Mouse (Mus musculus) cerebellum, adult 18-20 months (tissue): ENCODE data around the gene Maats1.

Experiments
- DNase-seq, 2 experiments: peaks; one replicate each; pipeline ENCODE4 v3.0.0; 2021

Maats1 gene

DNA sequence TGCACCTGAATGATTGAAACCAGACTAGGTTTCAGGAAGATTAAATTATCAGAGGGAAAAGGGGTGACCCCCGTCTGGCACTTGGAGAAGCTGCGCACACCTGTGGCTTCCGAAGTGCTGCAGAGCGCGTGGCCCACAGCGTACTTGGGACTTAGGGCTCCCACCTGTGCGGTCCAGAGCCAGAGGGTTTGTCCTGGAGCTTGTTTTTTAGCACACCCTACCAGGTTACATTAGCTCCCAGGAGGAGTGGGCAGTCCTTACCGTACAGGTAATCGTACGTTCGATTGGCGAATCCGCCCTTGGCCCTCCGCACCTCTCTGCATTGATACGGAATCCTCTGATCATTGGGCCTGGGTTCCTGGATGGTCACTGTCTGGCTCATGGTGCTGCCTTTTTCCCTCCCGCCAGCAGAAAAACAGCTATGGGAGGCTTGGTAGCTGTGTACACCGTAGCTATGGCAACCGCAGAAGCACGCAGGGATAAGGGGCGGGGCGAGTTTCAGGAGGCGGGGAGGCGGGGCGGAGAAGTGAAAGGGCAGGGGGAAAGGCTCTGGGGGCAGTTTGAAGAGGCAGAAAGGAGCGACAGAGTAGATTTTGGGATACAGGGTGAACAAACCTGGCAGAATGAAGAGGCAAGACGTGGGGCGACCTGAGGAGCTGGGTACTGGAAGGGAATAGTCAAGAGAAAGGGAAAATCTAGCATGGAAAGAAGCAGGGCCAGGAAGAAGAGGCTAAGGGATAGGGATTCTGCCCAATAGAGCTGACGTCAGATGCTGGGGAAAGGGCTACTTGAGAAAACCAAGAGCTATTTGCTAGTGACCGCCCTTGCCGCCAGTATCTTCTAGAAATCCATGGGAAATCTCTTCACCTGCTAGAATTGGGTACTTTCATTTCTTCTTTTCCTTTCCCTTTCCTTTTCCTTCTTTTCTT is at the start of gene Maats1:
TSS of gene Maats1 (minus strand) at position 748 of the 929 bp plus-strand sequence.
- DNase-seq = peak; percentile 66 to 69

DNA sequence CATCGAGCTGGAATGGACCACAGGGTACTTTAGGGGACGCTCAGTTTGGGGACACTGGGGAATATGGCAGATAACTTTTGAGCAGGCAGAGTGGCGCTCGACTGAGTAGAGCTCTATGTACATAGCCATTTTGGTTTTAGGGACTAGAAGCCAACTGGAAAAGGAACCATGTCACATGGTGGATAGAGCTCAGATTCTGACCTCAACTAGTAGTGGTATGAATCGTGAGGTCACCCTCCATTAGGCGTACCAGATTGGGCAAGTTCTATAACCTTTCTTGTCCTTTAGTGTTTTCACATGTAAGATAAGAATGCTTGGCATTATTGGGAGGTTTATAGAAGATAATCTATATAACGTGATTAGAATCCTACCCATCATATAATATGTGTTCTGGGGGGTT is 48.4 kb upstream of the Maats1 start:
- no peak for DNase-seq

DNA sequence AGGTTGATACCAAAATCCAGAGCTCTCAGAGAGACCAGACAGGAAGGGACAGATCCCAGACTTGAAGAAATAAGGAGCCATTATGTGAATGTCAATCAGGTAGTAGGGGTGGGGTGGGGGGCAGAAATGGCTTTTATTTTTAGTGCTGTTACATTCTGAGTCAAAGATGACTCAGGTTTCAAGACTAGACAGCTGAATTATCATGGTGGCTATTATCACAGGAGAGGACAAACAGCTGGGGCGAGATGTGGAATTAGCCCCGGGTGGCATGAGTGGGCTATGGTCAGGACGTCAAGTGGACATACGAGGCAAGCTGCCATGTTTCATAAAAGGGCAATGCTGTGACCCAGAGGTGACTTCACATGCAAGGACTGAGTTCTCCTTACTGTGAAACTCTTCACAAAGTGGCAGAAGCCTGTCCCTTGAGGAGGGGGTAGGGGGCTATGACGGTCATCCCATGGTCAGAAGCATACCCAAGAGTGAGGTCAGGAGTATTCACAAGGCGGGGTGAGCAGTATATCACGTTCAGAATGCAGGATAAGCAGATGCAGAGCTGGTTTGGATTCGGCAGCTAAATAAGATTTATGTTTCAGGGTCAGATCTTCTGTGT is 47.4 kb upstream of the Maats1 start:
- no peak for DNase-seq

DNA sequence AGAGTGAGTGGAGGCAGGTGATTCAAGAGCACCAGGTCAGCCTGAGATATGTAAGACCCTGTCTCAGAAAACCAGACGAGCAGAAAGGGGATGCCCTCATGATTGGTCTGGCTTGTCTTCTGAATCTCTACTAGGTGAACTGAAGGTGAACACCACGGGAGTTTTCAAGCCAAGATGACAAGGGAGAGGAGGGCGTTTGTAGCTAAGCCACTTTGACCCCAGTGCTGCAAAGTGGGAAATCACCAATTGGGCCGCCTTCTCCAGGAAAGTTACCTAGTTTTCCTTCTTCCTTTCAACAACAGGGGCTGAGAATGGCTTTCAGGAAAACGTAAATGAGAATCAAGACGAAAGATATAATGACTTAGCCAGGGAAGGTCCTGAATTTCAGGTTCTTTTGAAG is 46.8 kb upstream of the Maats1 start:
- no peak for DNase-seq

DNA sequence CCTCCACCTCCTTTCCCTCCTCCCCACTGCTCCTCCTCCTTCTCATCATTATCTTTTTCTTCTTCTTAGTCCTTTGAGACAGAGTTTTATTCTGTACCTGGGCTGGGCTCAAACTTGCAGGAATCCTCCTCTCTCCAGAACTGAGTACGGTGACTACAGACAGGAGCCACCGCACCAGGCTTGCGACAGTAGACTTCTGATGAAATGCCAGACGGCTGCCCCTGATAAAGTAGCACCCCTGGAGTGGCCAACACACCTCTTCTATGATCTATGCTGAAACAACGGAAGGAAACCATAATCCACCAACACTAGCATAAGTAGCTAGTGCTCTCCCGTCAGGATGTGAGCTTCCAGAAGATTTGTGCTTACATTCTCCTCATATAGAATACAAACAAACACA is 45.4 kb upstream of the Maats1 start:
- DNase-seq = no peak

DNA sequence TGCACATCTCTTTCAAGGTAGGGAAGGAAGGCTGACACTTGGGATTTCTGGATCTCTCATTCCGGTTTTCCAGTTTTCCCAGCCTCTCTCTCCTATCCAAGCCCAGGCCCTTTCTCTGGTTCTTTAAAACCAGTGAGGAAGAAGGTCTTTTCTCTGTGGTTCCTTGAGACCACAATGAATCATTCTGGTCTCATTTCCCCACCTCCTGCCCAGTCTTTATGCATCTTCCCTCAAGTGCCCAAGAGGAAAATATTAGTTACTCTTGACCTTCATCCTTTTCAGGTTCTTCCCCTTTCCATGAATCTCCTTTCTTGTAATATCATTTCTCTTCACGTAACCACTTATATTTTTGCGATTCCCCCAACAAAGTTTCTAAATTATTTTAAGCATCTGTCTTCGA is 43.8 kb upstream of the Maats1 start:
- DNase-seq = no peak

DNA sequence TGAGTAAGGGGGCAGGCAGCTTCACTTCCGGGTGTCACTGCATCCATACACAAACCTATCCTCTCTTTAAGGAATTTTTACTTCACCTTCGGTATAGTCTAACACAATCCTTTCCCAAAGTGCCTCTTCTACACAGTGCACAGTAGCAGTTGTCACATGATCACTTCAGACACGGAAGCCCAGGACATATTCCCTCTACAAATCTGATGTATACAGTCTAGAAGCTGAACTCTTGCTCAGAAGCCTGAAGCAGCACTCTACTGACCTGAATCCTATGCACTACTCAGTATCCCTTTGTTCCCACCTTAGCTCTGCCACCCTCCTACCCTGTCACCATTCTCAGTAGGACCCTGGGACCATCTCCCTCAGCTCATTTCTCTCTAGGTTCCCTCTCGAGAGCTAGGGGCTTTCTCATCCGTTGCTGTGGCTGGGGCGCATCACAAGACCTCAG is 43.3 kb upstream of the Maats1 start:
- DNase-seq = no peak

DNA sequence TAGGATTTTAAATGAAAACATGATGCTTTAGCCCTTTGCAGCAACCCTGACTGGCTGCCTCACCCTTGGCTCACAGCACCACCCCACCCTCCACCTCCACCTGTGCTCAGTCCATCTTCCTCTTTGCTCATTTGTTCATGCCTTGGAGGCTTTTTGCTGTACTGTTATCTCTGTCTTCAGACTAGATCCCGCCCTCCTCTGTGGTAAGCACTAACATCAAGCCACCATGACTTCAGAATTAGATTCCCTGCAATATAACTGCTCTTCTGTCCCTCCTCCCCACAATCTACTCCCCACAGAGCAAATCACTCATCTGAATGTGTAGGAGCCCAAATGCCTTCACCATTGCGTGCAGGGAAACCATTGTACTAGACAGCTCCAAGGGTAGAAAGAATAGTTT is 41.7 kb upstream of the Maats1 start:
- no peak for DNase-seq

DNA sequence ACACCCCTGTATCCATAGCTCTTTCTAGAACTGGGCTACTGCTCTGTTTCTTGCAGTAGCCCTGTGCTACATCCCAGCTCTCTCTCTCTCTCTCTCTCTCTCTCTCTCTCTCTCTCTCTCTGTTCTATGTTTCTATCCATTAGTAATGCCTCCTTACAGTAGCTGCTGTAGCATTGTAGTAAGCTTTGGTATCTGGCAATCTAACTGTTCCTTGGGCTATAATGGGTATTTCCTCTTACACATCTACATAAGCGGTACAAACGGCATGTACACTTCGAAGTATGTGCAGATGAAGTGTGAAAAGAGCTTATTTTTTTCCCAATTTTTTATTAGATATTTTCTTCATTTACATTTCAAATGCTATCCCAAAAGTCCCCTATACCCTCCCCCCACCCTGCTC is 38.0 kb upstream of the Maats1 start:
- no peak for DNase-seq

DNA sequence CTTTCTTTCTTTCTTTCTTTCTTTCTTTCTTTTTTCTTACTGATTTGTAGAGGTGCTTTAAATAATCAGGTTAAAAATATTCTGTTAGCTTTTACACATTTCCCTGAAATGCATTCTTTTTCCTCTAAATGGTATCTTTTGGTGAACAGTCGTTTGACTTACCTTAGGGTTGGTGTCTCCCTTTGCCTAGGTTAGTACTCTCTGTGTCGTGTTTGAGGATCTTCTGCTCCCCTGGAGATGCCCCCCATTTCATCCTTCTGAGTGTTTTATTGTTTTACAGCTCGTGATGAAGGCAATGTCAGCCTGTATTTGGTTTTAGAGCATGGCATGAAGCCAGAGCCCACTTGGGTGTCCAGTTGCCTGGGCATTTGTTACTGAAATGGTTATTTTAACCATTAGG is 37.5 kb upstream of the Maats1 start:
- no peak for DNase-seq

DNA sequence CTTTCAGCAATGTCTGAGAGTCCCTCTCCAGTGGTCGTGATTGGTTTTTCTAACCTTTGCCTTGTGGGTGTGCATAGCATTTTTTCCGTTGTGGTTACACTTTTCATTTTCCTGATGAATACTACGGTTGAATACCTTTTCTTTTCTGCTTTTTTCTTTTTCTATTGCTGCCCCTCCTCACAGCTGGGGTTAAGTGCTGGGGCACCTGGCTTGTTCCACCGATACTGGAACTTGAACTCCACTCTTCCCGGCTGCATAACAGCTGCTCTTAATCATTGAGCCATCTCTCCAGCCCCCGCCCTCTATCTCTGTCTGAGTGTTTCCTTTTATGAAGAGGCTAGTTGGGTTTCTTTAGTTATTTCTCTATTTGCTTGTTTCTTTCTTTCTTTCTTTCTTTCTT is 37.1 kb upstream of the Maats1 start:
- DNase-seq = no peak

DNA sequence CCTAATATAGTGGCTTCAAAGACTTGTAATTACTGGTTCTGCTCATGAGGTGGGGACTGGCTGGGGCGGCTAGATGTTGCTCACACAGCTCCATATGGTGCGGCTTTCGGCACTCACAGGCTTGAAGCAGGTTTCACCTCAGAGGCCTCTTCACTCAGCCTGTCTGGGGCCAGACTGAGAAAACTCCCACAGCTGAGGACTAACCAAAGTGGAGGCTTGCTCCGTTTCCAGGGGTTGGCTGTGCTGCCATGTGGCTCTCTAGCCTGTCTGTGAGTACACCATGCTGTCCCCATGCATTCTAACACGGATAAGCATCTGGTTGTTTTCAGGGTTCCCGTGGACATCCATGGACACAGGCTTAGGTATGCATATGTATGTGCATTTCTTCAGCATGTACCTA is 36.6 kb upstream of the Maats1 start:
- no peak for DNase-seq

DNA sequence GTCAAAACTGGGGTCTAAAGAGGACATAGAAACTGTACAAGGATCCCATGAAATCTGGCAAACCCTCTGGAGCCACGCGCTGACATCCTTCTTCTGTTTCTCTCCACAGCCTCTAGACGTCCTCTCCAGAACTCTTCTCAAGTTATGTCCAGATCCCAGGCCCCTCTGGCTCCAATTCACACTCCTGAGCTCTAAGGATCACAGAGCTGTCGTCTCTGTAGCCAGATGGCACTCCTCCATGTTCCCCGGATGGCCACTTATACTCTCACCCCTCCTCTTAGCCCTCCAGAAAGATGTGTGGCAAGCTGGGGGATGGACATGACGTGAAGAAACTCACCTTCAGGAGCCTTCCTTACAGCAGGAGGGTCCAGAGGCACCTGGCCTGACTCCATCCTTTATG is 35.6 kb upstream of the Maats1 start:
- DNase-seq = no peak

DNA sequence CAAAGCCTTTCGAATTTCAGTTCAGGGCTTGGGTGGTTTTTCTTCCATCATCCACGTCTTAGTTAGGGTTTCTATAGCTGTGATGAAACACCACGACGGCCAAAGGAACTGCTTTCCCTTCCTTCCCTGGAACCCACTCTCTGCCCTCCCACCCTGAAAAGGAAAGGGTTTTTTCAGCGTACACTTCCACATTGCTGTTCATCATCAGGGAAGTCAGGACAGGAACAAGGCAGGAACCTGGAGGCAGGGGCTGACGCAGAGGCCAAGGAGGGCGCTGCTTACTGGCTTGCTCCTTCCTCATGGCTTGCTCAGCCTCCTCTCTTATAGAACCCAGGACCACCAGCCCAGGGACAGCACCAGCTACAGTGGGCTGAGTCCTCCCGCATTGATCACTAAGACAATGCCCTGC is 34.9 kb upstream of the Maats1 start:
- no peak for DNase-seq

DNA sequence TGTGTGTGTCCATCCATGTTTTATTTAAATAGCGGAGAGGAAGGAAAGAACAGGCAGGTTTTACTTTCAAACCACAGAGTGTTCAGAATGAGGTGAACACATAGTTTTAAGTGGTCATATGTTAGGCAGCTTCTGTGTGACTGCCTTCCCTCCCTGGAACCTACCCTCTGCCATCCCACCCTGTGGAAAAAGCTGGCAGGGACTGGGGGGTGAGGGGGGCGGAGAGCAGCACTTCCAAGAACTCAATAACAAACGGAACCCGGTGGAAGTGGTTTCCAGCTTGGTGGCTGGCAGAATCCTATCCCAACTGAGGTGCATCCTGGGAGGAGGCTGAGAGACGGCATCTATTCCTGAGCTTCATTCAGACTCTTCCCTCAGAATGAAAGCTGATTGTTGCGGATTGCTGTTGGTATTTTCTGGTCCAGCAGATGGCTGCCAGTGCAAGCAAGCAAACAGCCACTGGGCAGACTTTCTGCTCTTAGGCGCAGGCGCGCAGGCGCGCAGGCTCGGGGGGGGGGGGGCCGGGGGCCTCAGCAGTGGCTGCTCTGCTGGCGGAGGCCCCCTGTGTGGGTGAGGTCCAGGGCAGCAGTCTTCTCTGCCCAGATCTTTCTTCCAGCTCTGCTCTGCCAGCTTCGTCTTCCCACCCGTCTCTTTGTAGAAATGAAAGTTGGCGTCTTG is 34.4 kb upstream of the Maats1 start:
- peak; percentile 66 for DNase-seq

DNA sequence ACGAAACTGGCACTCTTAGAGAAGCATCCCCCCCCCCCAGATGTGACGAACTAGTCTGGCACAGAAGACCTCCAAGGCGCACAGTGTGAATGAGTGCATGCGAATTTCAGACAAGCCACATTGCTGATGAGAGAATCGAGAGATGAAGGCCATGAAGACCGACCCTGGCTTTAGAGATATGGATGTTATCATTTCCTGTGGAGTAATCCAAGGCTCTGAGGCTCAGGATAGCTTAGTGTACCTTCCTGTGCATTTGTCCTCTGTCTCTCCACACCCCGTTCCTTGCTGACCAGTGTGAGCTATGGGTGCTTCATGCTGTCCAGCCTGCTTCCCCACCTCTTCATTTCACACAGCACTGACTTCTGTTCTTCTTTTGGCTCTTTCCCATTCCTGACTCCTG is 33.2 kb upstream of the Maats1 start:
- DNase-seq = no peak

DNA sequence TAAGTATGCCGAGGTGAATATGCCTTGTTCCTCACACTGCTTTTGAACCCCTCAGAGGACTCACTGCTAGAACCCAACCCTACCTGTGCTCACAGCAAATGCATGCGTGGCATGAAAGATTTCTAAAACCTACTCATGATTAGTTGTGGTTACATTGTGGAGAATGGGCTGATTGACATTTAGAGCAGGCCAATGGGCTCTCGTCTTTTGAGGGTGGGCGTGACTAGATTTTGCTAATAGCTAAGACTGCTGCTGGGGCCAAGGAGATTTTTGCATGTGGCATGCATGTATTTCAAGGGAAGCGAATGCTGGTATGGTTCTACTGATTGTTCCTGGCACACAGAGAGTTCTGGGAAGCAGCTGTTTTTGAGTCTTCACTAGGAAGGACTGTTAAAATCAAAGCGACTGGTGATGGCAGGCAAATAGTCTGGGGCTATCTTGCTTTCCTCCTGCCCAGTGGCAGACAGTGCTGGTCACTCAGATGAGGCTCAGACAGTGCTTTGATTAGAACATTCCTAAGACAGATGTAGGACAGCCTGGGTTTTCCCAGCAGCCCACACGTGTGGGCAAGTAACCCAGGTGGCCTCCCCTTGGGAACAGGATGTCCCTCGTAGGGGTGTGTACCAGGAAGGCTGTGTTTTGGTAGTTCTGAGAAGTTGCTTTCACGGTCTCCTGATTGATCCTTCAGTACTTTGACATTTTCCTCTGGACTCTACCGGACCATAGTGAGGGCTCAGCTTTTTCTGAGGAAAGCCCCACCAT is 32.6 kb upstream of the Maats1 start:
- DNase-seq = no peak

DNA sequence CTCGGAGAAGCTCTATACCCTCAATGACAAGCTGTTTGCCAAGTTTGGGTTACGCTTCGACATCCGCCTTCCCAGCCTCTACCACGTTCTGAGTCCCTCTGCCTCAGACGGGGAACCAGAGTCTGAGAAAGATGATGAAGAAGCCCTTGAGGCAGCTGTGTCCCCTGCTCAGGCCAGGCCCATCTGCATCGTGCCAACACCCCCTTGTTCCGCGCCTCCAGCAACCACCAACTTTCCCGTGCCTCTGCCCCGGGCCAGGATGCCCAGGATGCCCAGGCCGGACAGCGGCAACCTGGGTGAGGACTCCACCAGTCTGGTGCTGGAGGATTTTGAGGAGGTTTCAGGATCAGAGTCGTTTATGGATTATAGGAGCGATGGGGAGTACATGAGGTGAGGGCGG is 32.0 kb upstream of the Maats1 start:
- DNase-seq = no peak

DNA sequence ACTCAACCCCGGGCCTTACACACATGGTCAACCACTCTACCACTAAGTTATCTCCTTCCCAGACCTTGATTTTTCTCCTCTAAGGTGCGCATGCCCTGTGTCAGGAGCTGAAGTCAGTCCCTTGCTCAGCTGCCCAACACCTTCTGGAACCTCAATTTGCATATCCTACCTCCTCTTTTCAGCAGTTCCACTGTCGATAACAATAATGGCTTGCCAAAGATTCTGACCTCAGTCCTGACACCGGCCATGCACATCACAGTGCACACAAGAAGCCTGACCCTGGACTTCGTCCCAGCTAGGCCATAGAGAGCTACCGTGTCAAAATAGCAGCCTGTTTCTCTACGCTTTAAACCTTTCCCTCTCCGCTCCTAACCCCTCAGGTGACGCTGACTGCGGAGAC is 31.5 kb upstream of the Maats1 start:
- DNase-seq = no peak

DNA sequence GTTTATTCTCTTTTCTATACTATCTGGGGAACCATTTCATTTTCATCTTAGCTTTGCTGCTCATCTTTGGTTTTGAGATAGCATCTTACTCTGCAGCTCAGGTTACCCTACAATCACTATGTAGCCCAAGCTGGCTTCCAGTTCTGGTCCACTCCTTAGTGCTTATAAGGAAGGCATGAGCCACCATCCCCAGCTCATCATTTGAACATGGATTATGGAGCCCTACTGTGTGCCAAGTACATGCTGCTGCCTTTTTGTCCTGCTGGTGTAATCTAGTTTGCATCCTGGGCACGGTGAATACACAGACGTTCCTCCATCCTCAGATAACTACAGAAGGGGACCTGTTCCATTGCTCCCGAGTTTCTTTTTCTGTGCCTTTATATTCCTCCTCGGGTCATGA is 30.9 kb upstream of the Maats1 start:
- DNase-seq = no peak

DNA sequence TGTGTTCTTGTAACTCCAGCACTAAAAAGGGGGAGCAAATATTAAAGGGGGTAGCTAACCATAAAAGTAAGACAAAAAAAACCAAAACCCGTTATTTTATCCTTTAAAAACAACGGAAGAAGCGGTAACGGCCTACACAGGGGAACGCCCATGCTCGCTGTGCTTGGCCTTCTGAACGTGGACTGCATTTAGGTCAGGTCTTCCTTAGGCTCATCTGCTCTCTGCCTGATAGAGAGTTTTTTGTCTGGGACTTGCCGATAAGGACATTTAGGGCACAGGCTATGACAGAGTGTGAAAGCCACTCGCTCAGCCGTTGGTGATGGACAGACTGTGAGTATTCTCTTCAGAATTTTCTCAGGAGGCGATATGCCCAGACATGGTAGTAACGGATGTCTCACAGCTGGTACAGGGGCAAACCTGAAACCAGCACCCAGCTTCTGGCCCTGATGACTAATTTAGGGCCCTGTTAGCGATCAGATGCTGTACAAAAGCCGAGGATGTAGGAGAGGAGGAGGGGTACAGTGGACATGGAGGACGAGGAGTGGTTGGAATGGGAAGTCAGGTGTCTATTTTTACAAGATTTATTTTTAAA is 29.9 kb upstream of the Maats1 start:
- DNase-seq = no peak

DNA sequence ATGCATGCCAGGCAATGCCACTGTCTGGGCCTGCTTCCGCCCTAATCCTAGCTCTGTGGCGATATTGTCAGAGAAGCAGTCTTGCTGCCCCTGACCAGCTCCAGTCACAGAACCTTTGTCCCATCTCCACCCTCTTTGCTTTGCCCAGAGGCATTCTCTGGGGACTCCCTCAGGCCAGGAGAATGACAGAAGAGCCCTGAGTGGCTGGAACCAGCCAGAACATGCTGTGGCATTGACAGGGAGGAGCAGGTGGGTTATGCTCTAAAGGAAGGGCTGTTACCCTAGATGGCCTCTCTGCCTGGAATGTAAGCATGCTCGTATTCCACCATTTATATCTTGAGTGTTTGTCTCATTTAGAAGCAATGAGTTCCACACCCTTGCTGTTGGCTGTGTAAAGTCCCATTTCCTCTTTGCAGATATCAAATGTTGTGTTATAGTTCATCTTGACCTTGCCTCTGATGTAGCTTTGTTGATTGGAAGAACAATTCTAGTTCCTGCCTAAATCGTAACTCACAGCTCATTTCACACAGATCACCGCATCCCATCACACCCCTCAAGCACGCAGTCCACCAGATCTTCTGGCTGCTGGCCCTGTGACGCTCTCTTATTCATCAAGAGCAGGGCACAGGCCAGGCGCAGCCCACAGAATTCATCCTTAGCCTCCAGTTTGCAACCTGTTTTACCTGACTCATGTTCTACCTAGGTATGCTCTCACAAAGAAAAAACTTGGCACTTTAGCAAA is 28.9 kb upstream of the Maats1 start:
- no peak for DNase-seq
